Mouse (Mus musculus): ENCODE results near the gene Traf5. TPM values are rescaled to one million over a fixed set of nuclear protein-coding genes. Genes with fewer than 3 reads are reported as not detected.

Gene Traf5
- polyA plus RNA-seq, 1 experiment: 14.5 TPM

DNA sequence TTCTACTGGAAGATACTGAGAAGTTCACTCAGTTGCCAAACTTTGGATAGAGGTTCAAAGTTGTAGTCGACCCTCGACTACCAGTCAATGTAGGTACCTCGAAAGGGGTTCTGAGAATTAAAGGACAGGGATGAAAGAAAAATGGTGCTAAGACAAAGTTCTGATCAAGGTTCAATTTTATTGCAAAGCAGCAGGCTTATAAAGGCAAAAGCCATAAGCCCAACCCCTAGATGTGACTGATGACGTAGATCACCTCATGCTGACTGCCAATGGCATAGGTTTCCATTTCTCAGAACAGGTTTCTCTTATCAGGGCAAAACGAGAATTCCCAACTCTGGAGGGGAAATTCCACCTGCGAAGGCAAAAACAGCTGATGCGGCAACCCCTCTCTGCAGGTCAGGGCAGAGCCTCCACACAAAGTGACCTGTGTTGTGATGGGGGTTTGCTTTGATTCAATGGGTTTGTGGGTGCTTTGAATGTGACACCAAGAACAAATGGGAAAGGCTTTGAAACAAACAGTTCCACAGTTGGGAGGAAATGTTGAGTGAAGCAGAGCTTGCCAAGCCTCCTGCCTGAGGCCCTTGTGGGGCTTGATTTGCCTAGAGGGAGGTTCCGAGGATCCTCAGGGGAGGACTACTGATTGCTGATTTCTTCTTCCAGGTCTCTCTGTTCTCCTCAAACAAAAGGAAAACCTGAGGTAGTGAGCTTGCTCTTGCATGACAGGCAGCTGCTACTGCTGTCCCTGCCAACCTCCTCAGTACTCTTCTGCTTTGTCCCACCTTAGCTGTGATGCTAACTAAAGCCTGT, 105.5 kb downstream of the Traf5 start:
- 55% methylated on average over 8 of the region's 8 CpGs for WGBS
- DNase-seq (ENCODE audit: low read depth, low spot score): no peak

DNA sequence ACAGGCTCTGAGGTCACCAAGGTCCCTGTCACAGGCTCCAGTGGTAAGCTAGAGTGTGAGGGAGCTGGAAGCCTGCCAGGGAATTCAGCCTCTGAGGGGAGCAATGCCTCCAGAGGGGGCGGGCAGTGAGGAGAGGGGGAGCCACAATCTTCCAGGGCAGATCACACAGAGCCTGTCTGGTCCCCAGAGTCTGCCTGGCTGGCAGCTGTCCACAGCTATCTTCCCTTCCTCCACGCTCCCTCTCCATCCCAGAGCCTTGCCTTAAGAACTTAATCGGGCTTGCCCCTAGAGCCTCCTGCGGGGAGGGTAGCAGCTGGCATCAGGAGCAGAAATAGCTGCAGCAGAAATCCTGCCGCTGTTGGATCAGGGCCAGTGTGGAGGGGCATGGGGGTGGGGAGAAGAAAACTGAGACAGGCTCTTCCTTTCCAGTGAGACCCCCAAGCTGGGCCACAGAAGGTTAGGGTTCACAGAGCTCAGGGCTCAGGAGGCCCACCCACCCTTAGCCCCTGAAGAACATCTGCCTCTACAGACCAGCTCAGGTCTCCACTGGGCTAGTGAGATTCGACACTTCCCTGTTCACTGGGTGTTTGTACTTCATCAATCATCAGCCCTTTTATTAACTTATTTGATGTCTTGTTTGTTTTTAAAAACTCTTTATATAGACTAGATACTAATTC, 110.8 kb downstream of the Traf5 start:
- no peak for DNase-seq (ENCODE audit: low read depth, low spot score)
- WGBS: 35% methylated on average over 6 of the region's 6 CpGs

DNA sequence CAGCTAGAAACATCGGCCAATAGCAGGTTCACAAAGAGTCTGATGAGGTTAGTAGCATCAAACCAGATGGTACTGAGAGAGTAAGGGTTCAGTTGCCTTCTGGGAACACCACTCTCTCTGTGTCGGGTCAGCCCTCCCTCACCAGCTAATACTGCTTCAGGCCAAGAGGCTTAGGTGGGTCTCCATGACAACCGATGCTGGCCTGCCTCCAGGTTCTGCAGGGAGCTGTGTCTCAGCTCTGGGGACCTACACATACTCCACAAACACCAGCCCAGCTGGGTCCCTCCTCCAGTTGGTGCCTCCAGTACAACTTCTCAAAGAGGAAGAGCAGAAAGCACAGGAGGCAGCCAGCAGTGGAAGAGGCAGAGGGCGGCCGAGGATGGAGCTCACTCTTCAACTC, 115.2 kb downstream of the Traf5 start, which contains the start of gene Rd3:
Rd3 (plus strand) TSS at position 184 of the 400 bp plus-strand sequence.
- no peak for DNase-seq (ENCODE audit: low read depth, low spot score)
- 53% methylated on average over 5 of the region's 5 CpGs for WGBS

DNA sequence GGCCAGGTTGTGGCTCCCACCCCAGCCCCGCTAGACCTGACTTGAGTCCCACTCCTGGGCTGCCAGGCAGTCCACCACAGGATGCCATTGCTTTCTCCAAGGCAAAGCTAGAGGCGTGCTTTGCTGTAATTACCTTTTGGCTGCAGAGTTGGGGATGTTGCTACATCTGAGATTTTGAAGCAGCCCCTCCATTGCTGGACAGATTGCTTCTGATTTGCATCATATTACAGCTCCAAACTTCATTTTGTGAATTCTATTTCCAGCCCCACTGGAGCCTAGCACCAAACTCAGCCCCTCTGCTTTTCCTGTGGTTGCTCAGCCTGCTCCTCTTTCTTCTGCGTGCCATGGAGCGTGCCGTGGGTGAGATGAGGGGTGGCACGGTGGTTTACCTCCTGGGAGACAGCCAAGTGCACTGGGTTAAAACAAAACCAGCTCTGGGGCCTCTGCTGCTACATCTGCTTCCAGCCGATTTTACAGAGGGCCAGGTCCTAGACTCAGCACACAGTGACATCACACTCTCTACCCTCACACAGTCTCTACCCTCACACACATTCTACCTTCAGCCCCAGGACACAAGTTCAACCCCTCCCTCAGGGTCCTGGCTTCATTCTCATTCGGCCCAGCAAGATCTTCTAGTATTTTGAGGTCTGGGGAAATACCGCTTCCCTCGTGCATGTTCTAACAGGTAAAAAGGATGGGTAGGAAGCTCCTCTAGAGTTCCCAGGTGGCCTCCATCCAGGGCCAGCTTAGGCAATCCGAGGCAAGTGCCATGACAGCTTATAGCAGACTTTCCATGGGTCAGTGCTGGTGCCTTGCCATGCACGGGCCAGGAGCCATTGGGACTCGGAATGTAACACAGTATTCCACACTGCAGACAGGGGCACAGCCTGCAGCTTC, 117.6 kb downstream of the Traf5 start:
- no peak for DNase-seq (ENCODE audit: low read depth, low spot score)
- WGBS: 62% methylated on average over 13 of the region's 13 CpGs

DNA sequence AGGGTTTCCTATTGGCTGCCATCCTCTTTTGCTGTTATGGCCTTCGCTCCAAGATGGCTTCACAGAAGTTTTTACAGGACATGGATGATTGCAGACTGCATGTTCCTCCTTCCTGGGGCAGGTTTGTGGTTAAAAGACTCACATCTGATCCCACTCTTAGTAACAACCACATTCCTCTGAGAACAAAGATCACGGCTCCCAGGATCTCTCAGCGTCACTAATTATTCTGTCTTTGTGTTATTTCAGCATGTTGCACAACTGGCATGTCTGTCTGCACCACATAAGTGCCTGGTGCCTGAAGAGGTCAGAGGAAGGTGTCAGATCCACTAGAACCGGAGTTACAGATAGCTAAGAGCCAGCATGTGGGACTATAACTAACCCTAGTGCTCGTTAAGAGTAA, 122.4 kb downstream of the Traf5 start:
- 80% methylated on average over 5 of the region's 5 CpGs for WGBS
- no peak for DNase-seq (ENCODE audit: low read depth, low spot score)

DNA sequence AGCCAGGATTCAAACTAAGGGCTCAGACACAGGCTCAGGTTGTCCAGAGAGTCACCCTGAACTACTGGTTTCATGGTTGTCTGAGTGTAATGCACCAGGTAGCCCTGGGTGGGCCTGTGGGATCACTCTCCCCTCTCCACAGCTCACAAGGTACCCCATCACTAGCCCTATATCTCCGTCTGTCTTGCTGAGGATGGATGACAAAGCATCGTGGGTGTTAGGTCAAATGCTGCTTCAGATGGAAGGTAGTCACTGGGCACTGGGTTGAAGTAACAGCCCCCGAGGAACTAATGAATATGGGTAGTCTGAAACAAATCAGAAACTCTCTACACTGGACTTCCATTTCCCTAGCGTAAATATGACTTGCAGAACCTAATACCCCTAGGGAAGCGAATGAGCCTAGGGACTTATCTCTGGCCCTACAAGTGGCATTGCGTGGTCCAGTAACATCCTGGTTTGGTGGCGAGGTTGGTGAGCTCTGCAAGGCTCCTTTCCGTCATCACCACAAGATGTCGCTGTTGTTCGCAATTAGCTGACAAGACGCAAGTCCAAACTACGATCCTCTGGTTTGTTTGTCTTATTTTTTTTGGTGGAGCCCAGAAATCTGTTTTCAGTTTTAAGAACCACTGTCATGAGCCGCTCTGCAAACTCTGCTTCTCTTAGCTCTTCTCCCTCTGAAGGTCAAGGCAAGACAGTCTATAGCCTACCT, 127.4 kb downstream of the Traf5 start:
- 13% methylated on average over 13 of the region's 13 CpGs for WGBS
- DNase-seq (ENCODE audit: low read depth, low spot score): peak; percentile 61

DNA sequence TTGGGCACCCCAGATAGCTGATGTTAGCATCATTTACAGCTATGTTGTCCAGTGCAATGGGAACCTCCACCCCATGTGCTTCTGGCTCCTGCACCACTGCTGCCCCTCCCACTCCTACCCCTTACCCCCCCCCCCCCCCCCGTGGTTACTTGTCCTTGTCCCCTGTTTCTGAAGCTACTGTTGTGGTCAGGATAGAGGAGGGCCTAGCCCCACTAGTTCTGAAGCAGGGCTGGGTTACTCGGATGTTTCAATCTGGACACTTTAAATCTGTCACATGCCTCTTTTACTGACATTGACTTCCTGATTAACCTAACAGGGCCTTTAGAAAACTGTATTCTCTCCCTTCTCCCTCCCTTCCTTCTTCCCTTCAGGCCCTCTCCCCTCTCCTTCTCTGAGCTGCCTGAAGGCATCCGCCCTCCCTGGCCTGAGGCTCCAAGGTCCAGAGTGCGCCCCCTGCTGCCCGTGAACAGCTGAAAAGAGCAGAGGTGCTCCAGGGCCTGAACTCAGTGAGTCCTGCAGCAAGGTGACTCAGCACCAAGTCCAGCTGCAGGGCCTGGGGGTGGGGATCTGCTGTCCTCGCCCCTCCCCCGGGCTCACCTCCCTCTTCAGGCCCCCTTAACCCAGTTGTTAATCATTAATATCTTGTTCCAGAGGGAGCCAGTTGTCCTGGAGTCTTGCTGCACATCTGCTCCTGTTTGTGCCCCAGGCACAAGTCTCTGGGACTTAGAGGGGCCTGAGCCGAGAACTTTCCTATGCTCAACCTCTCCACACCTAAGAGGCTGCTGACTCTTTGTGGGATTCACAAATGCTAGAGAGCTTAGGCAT, 128.2 kb downstream of the Traf5 start:
- 24% methylated on average over 8 of the region's 8 CpGs for WGBS
- DNase-seq (ENCODE audit: low read depth, low spot score): peak; percentile 68

DNA sequence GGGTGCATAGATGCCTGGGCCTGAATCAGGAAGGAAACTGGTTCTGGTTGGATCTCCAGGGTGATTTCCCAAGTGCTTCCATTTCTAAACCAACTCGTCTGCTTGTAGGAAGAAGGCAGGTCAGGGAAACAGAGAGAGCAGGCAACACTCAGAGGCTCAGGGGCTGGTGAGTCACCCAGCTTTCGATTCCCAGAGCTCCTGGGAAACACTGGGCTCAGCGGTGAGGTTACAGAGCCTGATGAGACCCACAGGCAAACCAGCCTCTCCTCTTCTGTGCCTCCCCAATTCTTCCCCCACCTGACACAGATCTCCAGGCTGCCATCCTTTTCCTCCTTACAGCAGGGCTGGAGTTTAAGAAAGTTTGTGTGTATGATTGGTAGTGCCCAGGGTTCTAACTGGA, 128.9 kb downstream of the Traf5 start:
- 67% methylated on average over 3 of the region's 3 CpGs for WGBS
- no peak for DNase-seq (ENCODE audit: low read depth, low spot score)

DNA sequence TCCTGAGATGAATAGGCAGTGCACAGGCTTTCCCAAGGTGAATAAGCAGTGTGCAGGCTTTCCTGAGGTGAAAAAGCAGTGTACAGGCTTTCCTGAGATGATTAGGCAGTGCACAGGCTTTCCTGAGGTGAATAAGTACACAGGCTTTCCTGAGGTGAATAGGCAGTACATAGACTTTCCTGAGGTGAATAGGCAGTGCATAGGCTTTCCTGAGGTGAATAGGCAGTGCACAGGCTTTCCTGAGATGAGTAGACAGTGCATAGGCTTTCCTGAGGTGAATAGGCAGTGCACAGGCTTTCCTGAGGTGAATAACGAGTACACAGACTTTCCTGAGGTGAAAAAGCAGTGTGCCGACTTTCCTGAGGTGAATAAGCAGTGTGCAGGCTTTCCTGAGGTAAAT, 131.4 kb downstream of the Traf5 start:
- 57% methylated on average over 2 of the region's 2 CpGs for WGBS
- no peak for DNase-seq (ENCODE audit: low read depth, low spot score)

DNA sequence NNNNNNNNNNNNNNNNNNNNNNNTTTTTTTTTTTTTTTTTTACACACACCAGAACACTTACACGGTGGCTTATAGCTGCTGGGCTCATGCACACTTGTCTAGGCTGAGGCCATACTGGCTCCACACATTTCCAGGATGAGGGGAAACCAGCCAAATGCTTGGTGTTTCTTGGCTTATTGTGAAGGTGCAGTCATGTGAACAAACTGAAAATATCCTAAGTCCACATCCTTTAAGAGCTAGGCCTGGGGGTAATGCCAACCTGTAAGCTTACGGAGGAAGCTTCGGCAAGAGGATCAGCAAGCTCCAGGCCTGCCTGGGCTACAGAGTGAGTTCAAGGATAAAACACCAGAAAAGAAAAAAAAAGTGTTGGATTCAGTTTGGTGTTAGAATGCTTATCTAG, 135.0 kb downstream of the Traf5 start:
- 61% methylated on average over 3 of the region's 3 CpGs for WGBS
- DNase-seq (ENCODE audit: low read depth, low spot score): no peak

DNA sequence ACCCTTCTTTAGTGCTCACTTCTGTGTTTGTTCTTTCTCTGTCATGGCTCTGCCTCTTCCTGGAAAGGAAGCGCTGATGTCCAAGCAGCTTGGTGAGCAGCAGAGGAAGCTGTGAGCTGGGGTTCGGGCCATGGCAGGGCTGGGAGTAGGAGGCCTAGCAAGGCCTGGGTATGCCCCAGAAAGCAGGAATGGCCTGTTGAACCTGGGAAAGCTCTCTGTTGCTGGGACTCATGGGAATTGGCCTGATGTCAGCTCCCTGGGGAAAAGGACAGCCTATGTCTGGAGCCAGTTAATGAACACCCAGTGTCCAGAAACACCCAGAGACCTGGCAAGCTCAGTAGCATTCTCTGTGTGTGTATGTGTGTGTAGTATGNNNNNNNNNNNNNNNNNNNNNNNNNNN, 135.5 kb downstream of the Traf5 start:
- 59% methylated on average over 2 of the region's 2 CpGs for WGBS

DNA sequence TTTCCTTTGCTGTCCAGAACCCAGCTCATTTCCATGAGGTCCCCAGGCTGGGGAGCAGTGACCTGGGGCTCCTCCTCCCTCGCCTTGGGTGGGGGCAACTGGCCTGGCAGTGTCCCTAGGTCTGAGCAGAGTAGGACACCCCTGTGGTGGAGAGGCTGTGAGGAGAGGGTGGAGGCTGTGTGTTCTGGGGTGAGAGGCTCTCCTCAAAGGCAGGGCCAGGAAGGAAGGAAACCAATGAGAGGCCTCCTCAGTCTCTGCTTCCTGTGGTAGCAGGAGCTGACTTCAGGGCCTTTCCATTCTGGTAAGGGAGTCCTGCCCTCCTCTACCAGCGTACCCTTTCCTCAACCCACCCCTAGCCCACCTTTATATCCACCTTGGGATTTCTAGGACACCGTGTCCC, 136.1 kb downstream of the Traf5 start:
- WGBS: 82% methylated on average over 3 of the region's 3 CpGs
- no peak for DNase-seq (ENCODE audit: low read depth, low spot score)

More for the DNA sequence above, 135.5 kb downstream of the Traf5 start:
- no peak for DNase-seq (ENCODE audit: low read depth, low spot score)

DNA sequence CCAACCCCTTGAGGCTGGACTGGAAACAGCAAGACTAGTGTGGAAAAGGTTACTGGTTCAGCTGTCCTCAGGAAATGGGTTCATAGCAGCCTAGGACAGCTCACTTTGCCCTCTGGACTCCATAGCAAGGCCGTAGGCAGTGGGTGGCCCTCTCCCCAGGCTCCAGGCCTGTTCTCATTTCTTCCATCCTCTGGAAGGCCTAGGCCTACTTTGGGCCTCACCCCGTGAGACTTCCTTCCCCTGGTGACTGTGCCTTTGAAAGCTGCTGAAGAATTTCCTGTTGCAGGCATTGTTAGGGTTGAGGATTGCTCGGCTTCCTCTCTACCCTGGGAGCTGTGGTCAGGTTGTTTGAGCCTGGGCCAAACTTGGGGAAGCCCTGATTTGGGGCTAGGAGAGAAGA, 137.3 kb downstream of the Traf5 start:
- no peak for DNase-seq (ENCODE audit: low read depth, low spot score)
- WGBS: 71% methylated on average over 3 of the region's 3 CpGs

DNA sequence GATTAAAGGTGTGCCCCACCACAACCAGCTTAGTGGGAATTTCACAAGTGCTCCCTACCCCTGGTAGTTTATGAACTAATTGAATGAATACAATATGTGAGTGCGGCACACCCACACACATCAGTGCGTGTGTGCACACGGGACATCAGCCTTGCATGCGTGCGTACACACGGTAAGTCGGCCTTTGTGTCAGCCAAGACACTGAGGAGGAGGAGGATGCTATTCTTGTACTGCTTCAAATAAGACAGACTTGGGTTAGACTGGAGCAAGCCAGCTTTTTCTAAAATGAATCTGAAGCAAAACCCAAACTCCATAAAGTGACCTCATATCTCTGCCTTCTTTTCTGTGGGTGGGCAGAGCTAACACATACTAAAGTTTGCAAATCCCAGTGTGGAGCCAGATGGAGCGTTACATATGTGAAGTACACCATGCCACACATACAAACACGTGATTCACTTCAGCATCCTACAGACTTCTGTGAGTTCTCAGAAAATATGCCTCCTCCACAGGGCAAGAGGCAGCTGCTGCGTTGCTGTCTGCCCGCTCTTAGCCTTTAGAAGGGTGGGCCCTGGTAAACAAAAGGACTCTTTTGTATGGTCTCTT, 139.5 kb downstream of the Traf5 start:
- WGBS: 92% methylated on average over 11 of the region's 11 CpGs
- DNase-seq (ENCODE audit: low read depth, low spot score): no peak

DNA sequence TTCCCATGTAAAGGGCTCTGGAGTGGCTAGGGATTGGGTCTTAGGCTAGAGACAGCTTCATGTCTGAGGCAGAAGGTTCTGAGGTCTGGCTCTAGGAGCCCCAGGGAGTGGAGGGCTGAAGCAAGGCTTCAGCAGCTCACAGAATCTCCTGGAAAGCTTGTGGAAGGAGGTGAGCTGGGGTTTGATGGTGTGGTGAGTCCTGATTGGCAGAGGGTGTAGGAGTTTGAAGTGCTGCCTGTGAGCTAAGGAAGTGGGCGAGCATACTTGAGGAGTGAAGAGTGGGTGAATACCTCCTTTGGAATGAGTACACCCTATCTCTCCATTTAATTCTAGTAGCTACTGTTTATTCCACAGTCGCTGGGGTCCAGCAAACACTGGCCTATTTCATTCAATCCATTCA, 141.7 kb downstream of the Traf5 start:
- 60% methylated on average over 2 of the region's 2 CpGs for WGBS
- no peak for DNase-seq (ENCODE audit: low read depth, low spot score)

DNA sequence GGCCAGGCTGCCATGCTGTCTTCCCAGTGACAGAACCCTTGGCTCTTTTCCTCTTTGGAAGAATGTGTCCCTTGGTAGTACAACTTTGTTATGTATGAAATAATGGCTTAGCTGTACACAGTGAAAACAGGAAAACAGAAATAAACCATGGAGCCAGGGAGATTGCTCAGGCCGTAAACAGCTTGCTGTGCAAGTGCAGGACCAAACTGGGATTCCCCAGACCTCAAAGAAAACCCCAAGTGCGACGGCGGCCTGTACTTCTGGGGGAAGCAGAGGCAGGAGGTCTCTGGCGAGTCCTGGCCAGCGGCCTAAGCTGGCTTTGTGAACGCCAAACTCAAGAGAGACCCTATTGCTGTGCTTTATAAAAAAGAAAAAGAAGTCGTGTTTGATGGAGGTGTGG, 143.8 kb downstream of the Traf5 start:
- DNase-seq (ENCODE audit: low read depth, low spot score): no peak
- 74% methylated on average over 8 of the region's 8 CpGs for WGBS

DNA sequence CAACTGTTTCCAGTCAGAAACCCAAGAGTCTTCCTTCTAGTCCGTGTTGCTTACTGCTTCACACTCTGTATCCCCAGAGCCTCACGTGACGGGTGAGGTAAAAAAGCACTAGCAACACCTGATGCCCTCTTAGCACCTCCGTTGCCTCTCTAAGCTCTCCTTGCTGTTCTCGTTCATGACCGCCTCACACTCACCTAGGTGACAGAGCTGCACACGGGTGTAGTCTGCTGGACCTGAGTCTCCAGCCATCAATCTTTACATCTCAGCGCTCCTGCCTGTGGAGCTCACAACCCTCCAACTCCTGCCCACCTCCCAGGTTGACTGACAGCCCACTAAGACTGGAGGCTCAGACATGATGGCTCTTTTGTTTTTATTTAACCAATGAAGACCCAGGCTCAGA, 144.6 kb downstream of the Traf5 start:
- no peak for DNase-seq (ENCODE audit: low read depth, low spot score)

More for the DNA sequence above, 144.6 kb downstream of the Traf5 start:
- WGBS: 88% methylated on average over 8 of the region's 8 CpGs
